Mouse (Mus musculus) urinary bladder, adult 2 months (tissue): ENCODE measurements around the gene Apc2. TPM values are rescaled to one million over a fixed set of nuclear protein-coding genes. Genes with fewer than 3 reads are reported as not detected.
A peak's percentile ranks its signal among the peaks of the same experiment; 100 is the strongest.

Experiments used
- DNase-seq: peaks from one replicate; pipeline ENCODE4 v3.0.0; 2022; ENCODE audit warnings: low spot score
- polyA plus RNA-seq: library from polyadenylated mRNA; depleted of rRNA; stranded (reverse); fragments of >200 nt; gene quantifications from 2 replicates; pipeline ENCODE4 v1.2.3, GENCODE M21; 2012

Gene Apc2
- polyA plus RNA-seq, 1 experiment, result 0.76 TPM

GRCm38 (mm10) chr10:80262776-80263365, 32.9 kb upstream of the Apc2 start:
- DNase-seq, result no peak

DNA sequence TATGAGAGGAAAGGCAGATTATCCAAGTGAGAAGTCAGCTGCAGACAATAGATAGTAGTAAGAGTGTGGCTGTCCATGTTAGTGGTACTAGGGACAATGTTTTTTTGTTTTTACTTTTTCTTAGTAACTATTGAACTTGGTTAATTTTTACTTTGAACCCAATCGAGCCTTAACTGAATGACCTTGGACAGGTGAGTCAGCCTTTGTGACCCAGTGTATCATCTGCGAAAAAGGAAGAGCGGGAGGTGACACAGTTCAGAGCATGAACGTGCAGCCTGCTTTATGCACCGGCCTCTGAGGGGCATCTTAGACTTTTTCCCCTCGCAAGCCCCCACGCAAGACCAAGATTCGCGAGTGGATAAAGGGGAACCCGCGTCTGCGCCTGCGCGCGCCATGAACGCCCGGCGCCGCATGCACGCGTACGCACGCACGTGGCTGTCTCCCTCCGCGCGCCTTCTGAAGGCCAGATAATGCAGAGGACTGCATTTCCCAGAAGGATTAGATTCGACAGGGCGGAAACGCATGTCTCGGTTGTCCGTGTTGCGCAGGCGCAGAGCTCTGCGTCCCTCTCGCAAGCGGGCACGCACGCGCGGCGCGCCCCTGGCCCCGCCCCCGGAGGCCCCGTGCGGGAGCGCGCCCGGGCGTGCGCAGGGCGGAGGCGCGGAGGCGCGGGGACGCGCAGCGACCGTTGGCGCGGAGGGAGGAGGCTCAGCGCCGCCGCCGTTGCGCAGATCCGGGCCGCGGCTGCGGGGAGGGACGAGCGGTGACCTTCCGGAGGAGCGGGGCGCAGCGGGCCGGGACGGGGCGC, 31.2 kb upstream of the Apc2 start:
- peak; percentile 98 for DNase-seq

DNA sequence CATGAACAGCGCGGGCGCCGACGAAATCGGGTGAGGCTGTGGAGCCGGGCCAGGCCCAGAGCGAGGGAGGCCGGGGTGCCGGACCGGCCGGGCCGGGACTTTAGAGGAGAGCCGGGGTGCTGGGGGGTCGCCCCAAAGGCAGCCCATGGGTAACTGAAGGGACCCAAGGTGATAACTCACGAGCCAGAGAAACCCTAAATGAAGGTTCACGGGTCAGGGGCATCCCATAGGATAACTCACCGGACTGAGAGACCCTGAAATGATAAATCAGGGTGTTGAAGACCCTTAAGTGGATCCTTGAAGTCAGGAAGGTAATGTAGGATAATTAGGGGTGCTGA, 30.7 kb upstream of the Apc2 start:
- no peak for DNase-seq

DNA sequence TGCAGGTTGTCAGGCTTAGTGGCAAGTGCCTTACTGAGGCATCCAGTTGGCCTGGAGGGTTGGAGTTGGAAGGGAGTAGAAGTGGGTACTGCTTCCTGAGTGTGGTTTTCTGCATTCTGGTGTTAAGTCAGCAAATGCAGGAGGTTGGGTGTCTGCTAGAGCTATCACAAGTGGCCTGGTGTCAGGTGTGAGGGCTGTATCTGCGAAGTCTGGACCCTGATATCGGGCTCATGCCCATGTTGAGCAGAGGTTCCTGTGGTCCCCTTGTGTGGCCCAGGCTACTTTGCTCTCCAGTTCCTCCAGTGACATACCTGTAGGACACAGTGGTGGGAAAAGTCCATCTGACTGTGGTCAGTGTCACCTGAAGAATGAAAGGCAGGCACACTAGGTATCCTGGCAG, 25.7 kb upstream of the Apc2 start:
- DNase-seq, result no peak

- DNase-seq, result no peak
These were observed 25.0 kb upstream of the Apc2 start for GRCm38 (mm10) chr10:80270734-80271181.

GRCm38 (mm10) chr10:80271186-80271843, 24.5 kb upstream of the Apc2 start:
- no peak for DNase-seq

GRCm38 (mm10) chr10:80271870-80272585, 23.7 kb upstream of the Apc2 start:
- DNase-seq, result no peak

DNA sequence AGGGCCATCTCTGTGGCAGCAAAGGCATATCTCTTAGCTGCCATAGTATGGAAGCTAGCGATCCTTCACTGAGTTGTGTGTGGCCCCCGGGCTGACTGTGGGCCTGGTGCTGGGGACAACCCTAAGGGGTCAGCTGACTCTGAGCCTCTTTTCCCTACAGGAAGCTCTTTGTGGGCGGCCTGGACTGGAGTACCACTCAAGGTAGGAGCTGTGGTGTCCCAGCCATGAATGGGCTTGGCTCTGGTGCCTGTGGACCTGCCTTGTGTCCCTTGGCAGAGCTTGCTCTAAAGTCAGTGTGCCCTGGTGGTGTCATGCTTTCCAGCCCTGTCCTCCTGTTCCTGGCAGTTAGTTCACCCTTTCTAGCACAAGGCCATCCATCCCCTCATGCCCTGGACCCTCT, 21.9 kb upstream of the Apc2 start:
- DNase-seq, result no peak

DNA sequence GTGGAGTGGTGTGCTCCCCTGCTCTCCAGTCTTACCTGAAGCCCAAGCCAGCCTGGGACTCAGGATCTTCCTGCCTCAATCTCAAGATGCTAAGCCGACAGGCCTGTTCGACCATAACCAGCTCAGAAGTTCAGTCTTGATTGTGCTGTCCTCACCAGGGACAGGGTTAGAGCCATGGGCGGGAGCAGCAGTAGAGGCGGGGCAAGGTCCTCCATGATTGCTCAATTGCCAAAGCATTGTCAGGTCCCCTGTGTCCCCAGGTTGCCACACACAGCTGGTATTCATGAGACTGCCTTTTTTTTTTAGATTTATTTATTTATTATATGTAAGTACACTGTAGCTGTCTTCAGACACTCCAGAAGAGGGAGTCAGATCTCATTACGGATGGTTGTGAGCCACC, 19.5 kb upstream of the Apc2 start:
- DNase-seq, result no peak

GRCm38 (mm10) chr10:80278390-80278789, 17.4 kb upstream of the Apc2 start:
- no peak for DNase-seq

DNA sequence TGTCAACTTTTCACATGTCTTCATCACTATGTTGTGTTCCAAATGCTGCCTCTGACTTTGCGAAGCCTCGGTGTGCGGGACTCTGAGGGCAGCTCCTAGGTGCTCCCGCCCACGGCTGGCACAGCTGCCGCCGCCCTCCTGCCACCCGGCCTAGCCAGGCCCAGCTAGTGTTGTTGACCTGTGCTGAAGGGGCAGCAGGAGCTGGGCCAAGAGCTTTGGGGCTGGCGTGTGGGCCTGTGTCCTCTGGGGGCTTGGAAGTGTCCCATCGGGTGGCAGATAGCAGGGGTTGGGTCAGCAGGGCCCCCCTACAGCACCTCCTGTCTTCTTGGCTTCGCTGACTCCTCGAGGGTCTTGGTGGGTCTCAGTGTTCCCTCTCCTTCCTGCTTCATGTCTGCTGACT, 16.5 kb upstream of the Apc2 start:
- DNase-seq, result no peak

GRCm38 (mm10) chr10:80281304-80281703, 14.5 kb upstream of the Apc2 start:
- DNase-seq, result no peak

GRCm38 (mm10) chr10:80281921-80282371, 13.8 kb upstream of the Apc2 start:
- no peak for DNase-seq

GRCm38 (mm10) chr10:80282481-80283441, 13.0 kb upstream of the Apc2 start:
- no peak for DNase-seq

GRCm38 (mm10) chr10:80285222-80286070, 10.3 kb upstream of the Apc2 start:
- no peak for DNase-seq

GRCm38 (mm10) chr10:80288097-80288496, 7.7 kb upstream of the Apc2 start:
- no peak for DNase-seq

GRCm38 (mm10) chr10:80288657-80289056, 7.1 kb upstream of the Apc2 start:
- no peak for DNase-seq

DNA sequence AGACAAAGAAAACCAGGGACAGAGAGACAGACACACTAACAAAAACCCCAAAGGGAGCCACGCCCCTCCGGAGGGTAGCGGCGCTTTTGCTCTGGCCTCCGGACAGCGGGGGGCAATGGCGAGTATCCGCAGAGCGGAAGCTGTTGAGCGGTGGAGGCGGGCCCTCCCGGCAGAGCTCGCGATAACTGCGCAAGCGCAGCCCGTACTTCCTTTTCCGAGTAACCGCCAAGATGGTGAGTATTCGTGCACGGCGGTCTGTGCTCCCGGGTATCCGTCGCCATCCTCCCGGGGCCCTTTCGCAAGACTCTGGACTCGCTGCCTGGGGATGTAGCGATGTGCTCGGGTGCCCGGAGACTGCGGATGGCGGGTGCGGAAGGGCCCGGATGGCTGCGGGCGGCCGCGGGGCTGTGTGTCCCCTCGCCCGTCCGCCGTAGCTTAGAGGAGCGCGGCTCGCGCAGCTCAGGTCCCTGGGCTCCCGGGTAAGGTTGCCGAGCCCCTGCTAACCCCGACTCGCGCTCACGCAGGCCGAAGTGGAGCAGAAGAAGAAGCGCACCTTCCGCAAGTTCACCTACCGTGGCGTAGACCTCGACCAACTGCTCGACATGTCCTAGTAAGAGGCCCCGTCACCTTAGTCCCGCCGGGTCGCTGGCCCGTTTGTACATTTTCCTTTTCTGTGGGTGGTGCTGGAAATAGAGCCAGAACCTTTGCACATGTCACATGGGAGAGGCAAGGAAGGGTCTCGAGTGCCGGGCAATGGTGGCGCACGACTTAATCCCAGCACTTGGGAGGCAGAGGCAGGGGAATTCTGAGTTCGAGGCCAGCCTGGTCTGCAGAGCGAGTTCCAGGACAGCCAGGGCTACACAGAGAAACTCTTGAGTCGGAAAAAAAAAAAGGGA, 3.3 kb upstream of the Apc2 start, which contains the start of gene Rps15:
TSS of gene Rps15 (plus strand) at position 203 of the 896 bp plus-strand sequence.
- peak; percentile 88 for DNase-seq

- DNase-seq, result no peak
These were observed 2.5 kb upstream of the Apc2 start for GRCm38 (mm10) chr10:80293325-80293724.
